Mouse (Mus musculus) layer of hippocampus, postnatal 10 days (tissue): ENCODE results near the gene Ubd. TPM values are rescaled to one million over a fixed set of nuclear protein-coding genes. Genes with fewer than 3 reads are reported as not detected.

Source experiments
- total RNA-seq, 2 experiments: library from RNA; stranded (reverse); gene quantifications; 2 replicates each; pipeline ENCODE4 v1.2.3; 2021

The Ubd gene
- total RNA-seq, 2 experiments from 2014 or later, result not detected

Other genes starting within 250 kb of the Ubd start
- 100 to 1,000 TPM in 1 of 2 experiments, 10 to 100 TPM in 1; 88.2 to 100 TPM for gene Ppp1r11, start 242.2 kb upstream of the Ubd start, total RNA-seq
- 10 to 100 TPM; 30.2 to 30.3 TPM for gene Znrd1, start 235.3 kb upstream of the Ubd start, total RNA-seq
- 1 to 10 TPM; 4.8 to 5.3 TPM for gene Znrd1as, start 235.3 kb upstream of the Ubd start, total RNA-seq
- gene 2410137M14Rik, start 212.7 kb upstream of the Ubd start, total RNA-seq, result under 1 TPM; 0.53 to 0.83 TPM
- 1 to 10 TPM; 3.2 to 3.7 TPM for gene H2-M5, start 204.4 kb upstream of the Ubd start, total RNA-seq
- gene Zfp57, start 192.7 kb upstream of the Ubd start, total RNA-seq, result 10 to 100 TPM; 73.3 to 83.7 TPM
- gene Mog, start 170.5 kb upstream of the Ubd start, total RNA-seq, result 1 to 10 TPM; 3.2 to 4.3 TPM
- gene Gabbr1, start 147.9 kb upstream of the Ubd start, total RNA-seq, result 100 to 1,000 TPM; 594 to 649 TPM
- not detected for gene Olfr90, start 105.4 kb upstream of the Ubd start, total RNA-seq
- not detected for gene Olfr91, start 95.6 kb upstream of the Ubd start, total RNA-seq
- not detected for gene Olfr92, start 73.8 kb upstream of the Ubd start, total RNA-seq
- not detected for gene Olfr93, start 32.4 kb upstream of the Ubd start, total RNA-seq
- gene Olfr94, start 7.1 kb downstream of the Ubd start, total RNA-seq, result not detected
- gene Olfr95, start 19.2 kb downstream of the Ubd start, total RNA-seq, result not detected
- not detected for gene Olfr96, start 26.3 kb downstream of the Ubd start, total RNA-seq
- gene Olfr97, start 43.4 kb downstream of the Ubd start, total RNA-seq, result not detected
- not detected for gene Olfr98, start 69.9 kb downstream of the Ubd start, total RNA-seq
- 1 to 10 TPM; 1.7 to 2.5 TPM for gene H2-M3, start 76.3 kb downstream of the Ubd start, total RNA-seq
- not detected for gene Olfr99, start 89.6 kb downstream of the Ubd start, total RNA-seq
- gene Olfr101, start 110.4 kb downstream of the Ubd start, total RNA-seq, result not detected
- not detected for gene Olfr102, start 123.2 kb downstream of the Ubd start, total RNA-seq
- gene Olfr103, start 145.8 kb downstream of the Ubd start, total RNA-seq, result not detected
- gene Olfr104-ps, start 165.7 kb downstream of the Ubd start, total RNA-seq, result not detected
- gene Olfr105-ps, start 185.1 kb downstream of the Ubd start, total RNA-seq, result not detected
- gene Olfr106-ps, start 196.5 kb downstream of the Ubd start, total RNA-seq, result not detected
- under 1 TPM in 1 of 2 experiments, not detected in 1; 0.11 TPM for gene Olfr107, start 205.3 kb downstream of the Ubd start, total RNA-seq